Mouse (Mus musculus) G1E (cell line): ENCODE measurements around the gene Iqcd.

Experiments
- CTCF ChIP-seq: IDR thresholded peaks from 2 replicates; pipeline ENCODE4 v1.5.1; 2012; ENCODE audit warnings: low read depth, low read length, inconsistent platforms, mixed read lengths
- GATA1 ChIP-seq: IDR thresholded peaks from 2 replicates; pipeline ENCODE4 v1.6.1; 2012; ENCODE audit warnings: borderline replicate concordance, low read length, inconsistent platforms, mixed read lengths
- GATA2 ChIP-seq: IDR thresholded peaks from 2 replicates; pipeline ENCODE4 v1.6.1; 2012; ENCODE audit warnings: low read depth, low read length, inconsistent platforms, borderline replicate concordance
- POLR2AphosphoS5 ChIP-seq: IDR thresholded peaks from 2 replicates; pipeline ENCODE4 v1.6.1; 2012; ENCODE audit warnings: low read depth, low read length, inconsistent platforms; ENCODE audit not compliant: insufficient replicate concordance
- TAL1 ChIP-seq: conservative IDR thresholded peaks from 2 replicates; pipeline ENCODE4 v1.6.1; 2012; ENCODE audit warnings: low read depth, low read length, inconsistent platforms, mixed read lengths

GRCm38 (mm10) chr5:120560616-120561311 lies 28.1 kb upstream of the Iqcd start:
- TF ChIP-seq CTCF (no peak), POLR2AphosphoS5 (no peak), TAL1 (no peak), GATA1 (no peak), GATA2 (no peak)
